Mouse (Mus musculus): Measurements from ENCODE around the gene Prdm2. TPM values are rescaled to one million over a fixed set of nuclear protein-coding genes. Genes with fewer than 3 reads are reported as not detected.

The Prdm2 gene
- 71.3 TPM for total RNA-seq (2023)

DNA sequence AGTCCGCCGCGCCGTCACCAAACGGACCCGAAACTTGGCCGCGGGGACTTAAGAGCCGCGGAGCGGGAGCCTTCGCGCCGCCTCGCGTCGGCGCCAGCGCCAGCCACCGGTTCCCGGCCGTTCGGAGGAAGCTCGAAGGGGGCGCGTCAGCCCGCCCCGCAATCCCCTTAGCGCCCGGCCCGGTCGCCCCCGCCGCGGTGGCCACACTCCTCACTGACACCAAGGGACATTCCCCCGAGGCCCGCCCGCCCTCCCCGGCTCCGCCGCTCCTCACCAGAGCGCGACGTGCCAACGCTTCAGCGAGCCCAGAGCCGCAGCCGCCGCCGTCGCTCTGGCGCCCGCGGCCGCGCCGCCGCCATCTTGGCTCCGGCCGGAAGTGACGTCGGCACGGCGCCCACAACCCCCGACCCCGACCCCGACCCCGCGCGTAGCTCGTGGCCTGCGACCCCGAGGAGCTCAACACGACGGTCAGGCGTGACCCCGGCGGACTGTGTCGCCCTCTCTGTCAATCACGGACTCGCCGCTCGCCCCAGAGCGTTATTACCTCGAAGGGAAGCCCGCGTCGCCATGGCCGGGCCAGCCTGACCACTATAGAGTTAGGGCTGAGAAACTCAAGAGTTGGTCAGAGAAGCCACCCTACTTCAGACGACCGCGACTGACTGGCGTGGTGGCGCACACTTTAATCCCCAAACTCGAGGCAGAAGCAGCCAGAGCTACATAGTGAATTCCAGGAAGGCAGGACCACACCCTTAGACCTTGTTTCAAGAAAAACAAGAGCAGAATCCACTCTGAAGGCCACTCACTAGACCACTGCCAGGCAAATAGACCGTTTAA is at the start of gene Prdm2:
Prdm2 (minus strand) TSS at position 655 of the 834 bp plus-strand sequence.

Other genes with a start within 250 kb of the Prdm2 start
- gene Pdpn, start 86.6 kb upstream of the Prdm2 start, total RNA-seq (2023) = 1.3 TPM
- not detected for gene Lrrc38, start 136.8 kb upstream of the Prdm2 start, total RNA-seq (2023)
- not detected for gene Pramel1, start 181.4 kb upstream of the Prdm2 start, total RNA-seq (2023)
- gene Pramef8, start 199.4 kb upstream of the Prdm2 start, total RNA-seq (2023) = 44.3 TPM
- gene Oog4, start 237.3 kb upstream of the Prdm2 start, total RNA-seq (2023) = not detected